Mouse (Mus musculus) adrenal gland, postnatal 14 days (tissue): Measurements from ENCODE around the gene Ston2. TPM values are rescaled to one million over a fixed set of nuclear protein-coding genes. Genes with fewer than 3 reads are reported as not detected.

Experiments
- DNase-seq: peaks from one replicate; pipeline ENCODE4 v3.0.0; 2021; ENCODE audit warnings: mixed read lengths
- total RNA-seq: library from RNA; stranded (reverse); gene quantifications from 2 replicates; pipeline ENCODE4 v1.2.3, GENCODE M21; 2021

Ston2 gene
- total RNA-seq, 1 experiment from 2014 or later, result 10.1 TPM

GRCm38 (mm10) chr12:91660640-91661417 lies 127.4 kb downstream of the Ston2 start:
- no peak for DNase-seq

GRCm38 (mm10) chr12:91654399-91655122 lies 133.6 kb downstream of the Ston2 start:
- DNase-seq, result peak; percentile 54

GRCm38 (mm10) chr12:91648426-91648825 lies 139.8 kb downstream of the Ston2 start:
- DNase-seq, result no peak

GRCm38 (mm10) chr12:91645361-91646123 lies 142.6 kb downstream of the Ston2 start:
- no peak for DNase-seq

- no peak for DNase-seq
Measured at GRCm38 (mm10) chr12:91643221-91643620, 145.0 kb downstream of the Ston2 start.

- no peak for DNase-seq
Measured at GRCm38 (mm10) chr12:91642426-91643093, 145.6 kb downstream of the Ston2 start.

GRCm38 (mm10) chr12:91641631-91642141 lies 146.5 kb downstream of the Ston2 start:
- DNase-seq, result peak; percentile 40

- DNase-seq, result no peak
Measured at GRCm38 (mm10) chr12:91641133-91641532, 147.1 kb downstream of the Ston2 start.

GRCm38 (mm10) chr12:91640712-91641111 lies 147.5 kb downstream of the Ston2 start:
- peak; percentile 75 for DNase-seq

GRCm38 (mm10) chr12:91638351-91638750 lies 149.8 kb downstream of the Ston2 start:
- DNase-seq, result peak; percentile 37

GRCm38 (mm10) chr12:91637136-91637909 lies 150.9 kb downstream of the Ston2 start:
- DNase-seq, result no peak

GRCm38 (mm10) chr12:91626482-91626881 lies 161.7 kb downstream of the Ston2 start:
- DNase-seq, result no peak

- peak; percentile 62 for DNase-seq
Measured at GRCm38 (mm10) chr12:91625013-91625412, 163.2 kb downstream of the Ston2 start.

GRCm38 (mm10) chr12:91609425-91609824 lies 178.8 kb downstream of the Ston2 start:
- DNase-seq, result peak; percentile 32

GRCm38 (mm10) chr12:91607678-91608077 lies 180.5 kb downstream of the Ston2 start:
- DNase-seq, result no peak

GRCm38 (mm10) chr12:91606651-91607050 lies 181.5 kb downstream of the Ston2 start:
- DNase-seq, result no peak

GRCm38 (mm10) chr12:91604600-91604999 lies 183.6 kb downstream of the Ston2 start:
- DNase-seq, result no peak

GRCm38 (mm10) chr12:91592128-91592527 lies 196.1 kb downstream of the Ston2 start:
- no peak for DNase-seq

GRCm38 (mm10) chr12:91591191-91591590 lies 197.0 kb downstream of the Ston2 start:
- no peak for DNase-seq

GRCm38 (mm10) chr12:91590716-91591115 lies 197.5 kb downstream of the Ston2 start:
- peak; percentile 68 for DNase-seq
